Mouse (Mus musculus): ENCODE measurements around the gene Gcm2. TPM values are rescaled to one million over a fixed set of nuclear protein-coding genes. Genes with fewer than 3 reads are reported as not detected.

Gene Gcm2
- polyA plus RNA-seq, 1 experiment from 2014 or later = not detected

DNA sequence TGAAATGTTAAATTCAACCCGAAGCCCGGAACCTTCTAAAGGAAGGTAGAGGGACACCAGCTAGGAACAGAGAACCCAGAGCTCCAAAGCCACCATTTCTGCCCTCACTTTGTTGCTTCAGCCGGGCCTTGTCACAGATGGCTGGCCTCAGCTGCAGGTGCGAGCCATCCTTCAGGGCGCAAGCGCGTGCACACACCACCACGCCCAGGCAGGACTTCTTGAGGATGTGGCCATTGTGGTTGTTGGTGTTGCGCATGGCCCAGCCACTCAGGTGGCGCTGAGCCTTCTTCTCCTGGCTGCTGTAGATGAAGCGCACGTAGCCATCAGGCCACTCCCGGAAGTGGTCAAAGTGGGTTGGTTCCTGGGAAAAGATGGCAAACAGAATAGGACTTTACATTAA, 5.3 kb downstream of the Gcm2 start:
- no peak for ATAC-seq (ENCODE audit: insufficient number of reproducible peaks, low FRiP score)
- Histone ChIP-seq H3K4me3 (no peak overlapping the region), H3K4me2 (no peak overlapping the region), H3K4me1 (replicated peaks) (no peaks in the 10 kb centered on the region), H3K27ac (ENCODE audit: poor library complexity, severe bottlenecking) (no peak overlapping the region), H3K27me3 (replicated peaks) (peaks cover 11% of the 10 kb centered on the region), H3K36me3 (no peaks in the 10 kb centered on the region), H3K9me3 (replicated peaks) (0 out of 2 replicates have a peak, but pooled peaks cover under 1% of the 10 kb centered on the region), H3K9ac (no peak overlapping the region)
- WGBS = 93% methylated on average over 13 of the region's 13 CpGs

GRCm38 (mm10) chr13:41103841-41104525, 6.9 kb downstream of the Gcm2 start:
- H3K4me2 ChIP-seq = no peak overlapping the region
- H3K4me3 ChIP-seq = no peak overlapping the region
- H3K27me3 ChIP-seq (replicated peaks) = no peaks in the 10 kb centered on the region
- no peaks in the 10 kb centered on the region for H3K4me1 ChIP-seq (replicated peaks)
- peak; percentile 91 for ATAC-seq (ENCODE audit: insufficient number of reproducible peaks, low FRiP score)
- no peaks in the 10 kb centered on the region for H3K36me3 ChIP-seq
- peaks cover 9% of the 10 kb centered on the region; the same call in 1 of the 2 replicates for H3K9me3 ChIP-seq (replicated peaks)
- WGBS = 70% methylated on average over 12 of the region's 12 CpGs
- 0 out of 2 replicates have a peak overlapping the region, but pooled peaks have one; percentile 5 for H3K27ac ChIP-seq (ENCODE audit: poor library complexity, severe bottlenecking)
- H3K9ac ChIP-seq = no peak overlapping the region

DNA sequence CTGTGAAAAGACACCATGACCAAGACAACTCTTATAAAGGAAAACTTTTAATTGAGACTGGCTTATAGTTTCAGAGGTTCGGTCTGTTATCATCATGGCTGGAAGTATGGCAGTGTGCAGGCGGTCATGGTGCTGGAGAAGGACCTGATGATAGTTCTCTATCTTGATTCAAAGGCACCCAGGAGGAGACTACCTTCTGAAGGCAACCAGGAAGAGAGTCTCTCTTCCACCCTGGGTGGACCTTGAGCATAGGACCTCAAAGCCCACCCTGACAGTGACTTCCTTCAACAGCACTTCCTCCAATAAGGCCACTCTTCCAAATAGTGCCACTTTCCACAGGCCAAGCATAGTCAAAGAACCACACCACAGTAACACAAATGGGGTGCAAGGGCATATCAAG, 10.8 kb downstream of the Gcm2 start:
- Histone ChIP-seq H3K27me3 (replicated peaks) (no peaks in the 10 kb centered on the region), H3K9me3 (replicated peaks) (peaks cover 9% of the 10 kb centered on the region; the same call in 1 of the 2 replicates), H3K4me1 (replicated peaks) (peaks cover 6% of the 10 kb centered on the region; the same call in 1 of the 2 replicates), H3K4me2 (no peak overlapping the region), H3K4me3 (no peak overlapping the region), H3K27ac (ENCODE audit: poor library complexity, severe bottlenecking) (no peak overlapping the region), H3K36me3 (no peaks in the 10 kb centered on the region), H3K9ac (no peak overlapping the region)
- no peak for ATAC-seq (ENCODE audit: insufficient number of reproducible peaks, low FRiP score)
- 90% methylated on average over 2 of the region's 2 CpGs for WGBS

GRCm38 (mm10) chr13:41098325-41098724, 12.5 kb downstream of the Gcm2 start:
- Histone ChIP-seq H3K4me3 (no peak overlapping the region; the same call in 1 of the 2 replicates), H3K4me2 (peak overlapping the region; percentile 30), H3K9ac (no peak overlapping the region), H3K27me3 (replicated peaks) (no peaks in the 10 kb centered on the region), H3K4me1 (replicated peaks) (peaks cover 6% of the 10 kb centered on the region; the same call in 1 of the 2 replicates), H3K36me3 (no peaks in the 10 kb centered on the region), H3K27ac (ENCODE audit: poor library complexity, severe bottlenecking) (peak overlapping the region; percentile 29; the same call in 1 of the 2 replicates), H3K9me3 (replicated peaks) (peaks cover 9% of the 10 kb centered on the region; the same call in 1 of the 2 replicates)
- ATAC-seq (ENCODE audit: insufficient number of reproducible peaks, low FRiP score) = no peak
- 41% methylated on average over 15 of the region's 15 CpGs for WGBS

- H3K4me2 ChIP-seq = peak overlapping the region; percentile 46
- H3K27me3 ChIP-seq (replicated peaks) = no peaks in the 10 kb centered on the region
- no peak overlapping the region for H3K9ac ChIP-seq
- peaks cover 6% of the 10 kb centered on the region; the same call in 1 of the 2 replicates for H3K4me1 ChIP-seq (replicated peaks)
- H3K36me3 ChIP-seq = no peaks in the 10 kb centered on the region
- ATAC-seq (ENCODE audit: insufficient number of reproducible peaks, low FRiP score) = no peak
- WGBS = 28% methylated on average over 16 of the region's 16 CpGs
- H3K27ac ChIP-seq (ENCODE audit: poor library complexity, severe bottlenecking) = no peak overlapping the region
- peak overlapping the region; percentile 12; the same call in 1 of the 2 replicates for H3K4me3 ChIP-seq
- H3K9me3 ChIP-seq (replicated peaks) = peaks cover 9% of the 10 kb centered on the region; the same call in 1 of the 2 replicates
Measured at GRCm38 (mm10) chr13:41097324-41098058, 13.3 kb downstream of the Gcm2 start.

- peaks cover 12% of the 10 kb centered on the region for H3K27me3 ChIP-seq (replicated peaks)
- peaks cover 6% of the 10 kb centered on the region; the same call in 1 of the 2 replicates for H3K4me1 ChIP-seq (replicated peaks)
- no peak for ATAC-seq (ENCODE audit: insufficient number of reproducible peaks, low FRiP score)
- no peaks in the 10 kb centered on the region for H3K36me3 ChIP-seq
- no peak overlapping the region for H3K27ac ChIP-seq (ENCODE audit: poor library complexity, severe bottlenecking)
- 84% methylated on average over 10 of the region's 10 CpGs for WGBS
- H3K4me3 ChIP-seq = no peak overlapping the region
- no peak overlapping the region for H3K9ac ChIP-seq
- H3K9me3 ChIP-seq (replicated peaks) = no peaks in the 10 kb centered on the region
- no peak overlapping the region for H3K4me2 ChIP-seq
Measured at GRCm38 (mm10) chr13:41094160-41094559, 16.7 kb downstream of the Gcm2 start.

DNA sequence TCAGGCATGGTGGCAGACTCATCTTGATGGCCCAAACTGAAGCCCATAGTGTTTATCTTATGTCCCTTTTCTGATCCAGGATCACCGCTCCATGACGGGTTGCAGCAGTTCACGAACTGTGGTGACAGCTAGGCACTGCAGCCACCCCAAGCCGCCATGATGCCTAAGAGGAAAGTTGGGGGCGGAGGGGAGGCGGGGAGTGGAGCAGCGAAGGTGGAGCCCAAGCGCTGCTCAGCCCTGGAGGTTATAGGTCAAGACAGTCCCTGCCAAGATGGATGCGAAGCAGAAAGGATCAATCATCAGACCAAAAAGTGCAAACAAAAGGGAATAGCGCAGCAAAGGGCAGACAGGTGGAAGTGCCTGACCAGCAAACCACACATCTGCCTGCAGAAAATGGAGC, 19.6 kb downstream of the Gcm2 start:
- Histone ChIP-seq H3K27me3 (replicated peaks) (peaks cover 12% of the 10 kb centered on the region), H3K36me3 (no peaks in the 10 kb centered on the region), H3K4me1 (replicated peaks) (no peaks in the 10 kb centered on the region), H3K4me3 (no peak overlapping the region), H3K27ac (ENCODE audit: poor library complexity, severe bottlenecking) (no peak overlapping the region), H3K4me2 (peak overlapping the region; percentile 26; the same call in 1 of the 2 replicates), H3K9me3 (replicated peaks) (no peaks in the 10 kb centered on the region), H3K9ac (no peak overlapping the region)
- WGBS = 29% methylated on average over 10 of the region's 10 CpGs
- no peak for ATAC-seq (ENCODE audit: insufficient number of reproducible peaks, low FRiP score)

DNA sequence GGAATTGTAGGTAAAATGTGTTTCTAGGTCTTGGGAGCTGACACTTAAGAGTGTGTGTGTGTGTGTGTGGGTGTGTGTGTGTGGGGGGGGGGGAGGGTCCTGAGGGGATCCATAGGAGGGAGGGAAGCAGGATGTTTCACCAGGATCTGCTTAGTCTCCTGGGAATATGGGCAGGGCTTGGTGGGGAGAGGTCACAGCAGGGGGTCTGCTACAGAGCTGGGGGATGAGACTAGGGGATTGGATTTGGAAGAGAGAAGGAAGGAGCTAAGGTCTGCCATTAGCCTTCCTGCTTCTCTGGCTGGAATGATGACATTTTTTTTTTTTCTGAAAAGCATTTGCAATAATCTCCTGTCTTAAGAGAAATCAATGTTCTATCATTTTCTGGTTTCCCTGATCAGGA, 22.1 kb downstream of the Gcm2 start:
- Histone ChIP-seq H3K4me1 (replicated peaks) (no peaks in the 10 kb centered on the region), H3K27me3 (replicated peaks) (peaks cover 12% of the 10 kb centered on the region), H3K4me2 (no peak overlapping the region), H3K4me3 (no peak overlapping the region), H3K36me3 (no peaks in the 10 kb centered on the region), H3K27ac (ENCODE audit: poor library complexity, severe bottlenecking) (no peak overlapping the region), H3K9ac (no peak overlapping the region), H3K9me3 (replicated peaks) (no peaks in the 10 kb centered on the region)
- no peak for ATAC-seq (ENCODE audit: insufficient number of reproducible peaks, low FRiP score)

- 12% methylated on average over 2 of the region's 2 CpGs for WGBS
- Histone ChIP-seq H3K4me1 (replicated peaks) (no peaks in the 10 kb centered on the region), H3K27me3 (replicated peaks) (peaks cover 10% of the 10 kb centered on the region), H3K27ac (ENCODE audit: poor library complexity, severe bottlenecking) (no peak overlapping the region), H3K9me3 (replicated peaks) (no peaks in the 10 kb centered on the region), H3K36me3 (no peaks in the 10 kb centered on the region), H3K4me3 (no peak overlapping the region), H3K9ac (no peak overlapping the region), H3K4me2 (no peak overlapping the region)
- ATAC-seq (ENCODE audit: insufficient number of reproducible peaks, low FRiP score) = no peak
Measured at GRCm38 (mm10) chr13:41085140-41085539, 25.7 kb downstream of the Gcm2 start.

GRCm38 (mm10) chr13:41084521-41084920, 26.3 kb downstream of the Gcm2 start:
- 82% methylated on average over 3 of the region's 3 CpGs for WGBS
- H3K4me3 ChIP-seq = no peak overlapping the region
- H3K27me3 ChIP-seq (replicated peaks) = peaks cover 11% of the 10 kb centered on the region
- no peak overlapping the region for H3K27ac ChIP-seq (ENCODE audit: poor library complexity, severe bottlenecking)
- H3K4me1 ChIP-seq (replicated peaks) = 0 out of 2 replicates have a peak, but pooled peaks cover 1% of the 10 kb centered on the region
- H3K36me3 ChIP-seq = no peaks in the 10 kb centered on the region
- no peak overlapping the region for H3K4me2 ChIP-seq
- no peak overlapping the region for H3K9ac ChIP-seq
- ATAC-seq (ENCODE audit: insufficient number of reproducible peaks, low FRiP score) = no peak
- no peaks in the 10 kb centered on the region for H3K9me3 ChIP-seq (replicated peaks)

DNA sequence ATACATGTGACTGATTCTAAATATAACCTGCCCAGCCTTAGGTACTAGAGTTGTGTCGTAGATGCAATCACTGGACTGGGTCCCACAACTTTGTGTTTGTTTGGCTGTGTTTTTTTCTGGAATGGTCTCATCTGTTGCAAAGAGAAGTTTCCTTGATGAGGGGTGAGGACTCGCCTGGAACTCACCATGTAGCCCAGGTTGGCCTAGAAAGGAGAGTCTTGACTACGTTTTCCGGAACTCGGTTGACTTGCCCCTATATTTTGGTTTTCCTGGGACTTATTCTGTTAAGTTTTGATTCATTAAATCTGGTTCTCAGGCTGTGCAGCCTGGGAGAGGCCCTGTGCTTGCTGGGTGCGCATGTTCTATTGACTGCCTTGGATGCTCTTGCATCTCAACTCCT, 30.1 kb downstream of the Gcm2 start:
- Histone ChIP-seq H3K36me3 (no peaks in the 10 kb centered on the region), H3K27ac (ENCODE audit: poor library complexity, severe bottlenecking) (no peak overlapping the region), H3K4me3 (no peak overlapping the region), H3K4me2 (no peak overlapping the region), H3K27me3 (replicated peaks) (peaks cover 27% of the 10 kb centered on the region), H3K9me3 (replicated peaks) (no peaks in the 10 kb centered on the region), H3K9ac (no peak overlapping the region), H3K4me1 (replicated peaks) (peaks cover 10% of the 10 kb centered on the region)
- 85% methylated on average over 6 of the region's 6 CpGs for WGBS
- no peak for ATAC-seq (ENCODE audit: insufficient number of reproducible peaks, low FRiP score)

Data from heart, embryonic 12.5 days (tissue).